Mouse (Mus musculus) stomach, embryonic 14.5 days (tissue): ENCODE results near the gene Tifab. TPM values are rescaled to one million over a fixed set of nuclear protein-coding genes. Genes with fewer than 3 reads are reported as not detected.
A peak's percentile ranks its signal among the peaks of the same experiment; 100 is the strongest.

Source experiments
- ATAC-seq: fragments of 200-750 bp; cut with Nextera tagmentation; 2 replicates; pipeline ENCODE4 v1.8.0; 2017; ENCODE audit warnings: low read depth, moderate TSS enrichment; ENCODE audit not compliant: insufficient number of reproducible peaks, insufficient read depth, low FRiP score
- H3K27ac ChIP-seq: fragments of 300-500 bp; sonication (generic); 2 replicates; pipeline ENCODE4 v1.5.1; 2014; ENCODE audit warnings: mild to moderate bottlenecking, low read length, moderate library complexity, mixed read lengths
- H3K27me3 ChIP-seq: fragments of 300-500 bp; sonication (generic); 2 replicates; pipeline ENCODE4 v1.6.1; 2014; ENCODE audit warnings: low read length, control low read depth, mixed read lengths; ENCODE audit not compliant: control insufficient read depth, insufficient read depth
- H3K36me3 ChIP-seq: fragments of 300-500 bp; sonication (generic); 2 replicates; pipeline ENCODE4 v1.6.1; 2014; ENCODE audit warnings: mild to moderate bottlenecking, control low read depth, low read length, moderate library complexity, mixed read lengths; ENCODE audit not compliant: control insufficient read depth, insufficient read depth
- H3K4me1 ChIP-seq: fragments of 300-500 bp; sonication (generic); 2 replicates; pipeline ENCODE4 v1.6.1; 2014; ENCODE audit warnings: low read length, control low read depth, mixed read lengths; ENCODE audit not compliant: control insufficient read depth, insufficient read depth
- H3K4me2 ChIP-seq: fragments of 300-500 bp; sonication (generic); replicated peaks from 2 replicates; pipeline ENCODE4 v1.6.1; 2014; ENCODE audit warnings: low read depth, low read length, control low read depth
- H3K4me3 ChIP-seq: fragments of 300-500 bp; sonication (generic); 2 replicates; pipeline ENCODE4 v1.5.1; 2014; ENCODE audit warnings: low read depth, low read length, control low read depth
- H3K9ac ChIP-seq: fragments of 300-500 bp; sonication (generic); replicated peaks from 2 replicates; pipeline ENCODE4 v1.6.1; 2014; ENCODE audit warnings: low read depth, mild to moderate bottlenecking, control low read depth, low read length, moderate library complexity, mixed read lengths
- H3K9me3 ChIP-seq: fragments of 300-500 bp; sonication (generic); 2 replicates; pipeline ENCODE4 v1.6.1; 2016; ENCODE audit warnings: low read depth, low read length, control low read depth; ENCODE audit not compliant: control insufficient read depth
- WGBS: fragments of 180-500 bp; shearing (Covaris S2); extraction: QIAGEN DNeasy Blood & Tissue Kit; methylation state at CpG from one replicate; pipeline ENCODE4 v1.1.7; 2014; 5-methylcytosine and 5-hydroxymethylcytosine counted together
- polyA plus RNA-seq: library from polyadenylated mRNA; unstranded; fragments of >200 nt; fragmentation: Nextera tagmentation; extraction: Ambion mirVana; gene quantifications from 2 replicates; pipeline ENCODE4 v1.2.1, GENCODE M21; 2014

Gene Tifab
- polyA plus RNA-seq, 1 experiment from 2014 or later = 1.2 TPM

- WGBS = 51% methylated on average over 6 of the region's 6 CpGs
- no peaks in the 10 kb centered on the region for H3K36me3 ChIP-seq
- H3K27ac ChIP-seq = no peak overlapping the region
- ATAC-seq = no peak
- no peak overlapping the region for H3K4me3 ChIP-seq
- H3K27me3 ChIP-seq = no peaks in the 10 kb centered on the region
- H3K9me3 ChIP-seq = no peaks in the 10 kb centered on the region
- H3K4me2 ChIP-seq = no peak overlapping the region
- H3K9ac ChIP-seq = no peak overlapping the region
- peaks cover 20% of the 10 kb centered on the region for H3K4me1 ChIP-seq
These were observed 39.4 kb downstream of the Tifab start for GRCm38 (mm10) chr13:56139167-56139751.

DNA sequence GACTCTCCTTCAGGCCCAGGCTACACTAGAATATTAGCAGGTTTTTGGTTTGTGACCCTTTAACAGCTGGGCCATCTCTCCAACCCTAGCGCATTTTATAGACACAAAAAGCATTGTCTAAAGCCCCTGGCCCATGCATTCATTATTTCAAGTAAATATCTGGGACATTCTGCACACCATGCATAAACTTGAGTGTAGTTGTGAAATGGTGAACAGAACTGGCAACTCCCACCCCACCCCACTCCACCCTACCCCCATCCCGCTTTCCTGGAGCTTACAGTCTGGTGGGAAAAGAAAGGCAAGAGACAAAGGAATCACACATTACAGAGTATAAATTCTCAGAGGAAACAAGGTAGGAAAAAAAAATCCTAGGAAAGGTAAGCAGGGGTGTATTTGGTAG lies 42.5 kb downstream of the Tifab start, which contains the start of gene H2afy:
TSS of gene H2afy (minus strand) at position 162 of the 400 bp plus-strand sequence.
- ATAC-seq = no peak
- Histone ChIP-seq H3K4me3 (peak within 1 kb of the TSS; percentile 98), H3K27ac (peak within 1 kb of the TSS; percentile 93), H3K4me1 (peaks cover 24% of the 10 kb centered on the region), H3K9me3 (no peaks in the 10 kb centered on the region), H3K4me2 (peak within 1 kb of the TSS; percentile 79), H3K36me3 (no peaks in the 10 kb centered on the region), H3K27me3 (no peaks in the 10 kb centered on the region), H3K9ac (peak within 1 kb of the TSS; percentile 99)
- 61% methylated on average over 2 of the region's 2 CpGs for WGBS

GRCm38 (mm10) chr13:56135231-56136052 lies 43.2 kb downstream of the Tifab start:
- ATAC-seq = peak; percentile 82

GRCm38 (mm10) chr13:56134631-56135181 lies 44.0 kb downstream of the Tifab start:
- H3K36me3 ChIP-seq = peaks cover 9% of the 10 kb centered on the region; the same call in 1 of the 2 replicates
- WGBS = 1% methylated on average over 50 of the region's 50 CpGs
- ATAC-seq = no peak

More at GRCm38 (mm10) chr13:56135231-56136052, 43.2 kb downstream of the Tifab start:
- Histone ChIP-seq H3K9me3 (no peaks in the 10 kb centered on the region), H3K4me3 (peak overlapping the region; percentile 98), H3K4me1 (peaks cover 24% of the 10 kb centered on the region), H3K27me3 (no peaks in the 10 kb centered on the region), H3K4me2 (peak overlapping the region; percentile 79), H3K36me3 (peaks cover 2% of the 10 kb centered on the region; the same call in 1 of the 2 replicates), H3K27ac (peak overlapping the region; percentile 93), H3K9ac (peak overlapping the region; percentile 99)
- under 1% methylated on average over 76 of the region's 89 CpGs for WGBS

DNA sequence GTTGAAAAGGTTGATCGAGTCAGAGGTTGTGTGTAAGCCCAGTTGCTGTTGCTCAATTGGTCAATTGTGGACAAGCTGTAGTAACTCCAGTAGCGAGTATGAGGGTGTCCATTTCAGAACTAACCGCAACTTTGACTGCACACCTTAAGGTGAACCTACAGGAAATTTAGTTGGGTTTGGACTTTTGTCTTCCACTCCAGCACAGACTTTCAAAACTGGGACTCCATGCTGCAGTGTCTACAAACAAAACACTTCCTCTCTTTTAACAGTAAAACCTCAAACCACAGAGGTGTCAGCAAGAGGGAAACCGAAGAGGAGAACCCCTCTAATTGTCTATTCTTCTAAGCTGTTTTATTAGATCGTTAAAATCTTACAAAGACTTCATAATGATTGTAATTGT lies 44.7 kb downstream of the Tifab start:
- Histone ChIP-seq H3K27ac (peak overlapping the region; percentile 93; the same call in 1 of the 2 replicates), H3K4me1 (peaks cover 24% of the 10 kb centered on the region), H3K4me3 (peak overlapping the region; percentile 98), H3K9ac (peak overlapping the region; percentile 99), H3K9me3 (no peaks in the 10 kb centered on the region), H3K27me3 (no peaks in the 10 kb centered on the region), H3K4me2 (peak overlapping the region; percentile 79), H3K36me3 (peaks cover 9% of the 10 kb centered on the region; the same call in 1 of the 2 replicates)
- no peak for ATAC-seq
- WGBS = 41% methylated on average over 5 of the region's 5 CpGs

More at GRCm38 (mm10) chr13:56134631-56135181, 44.0 kb downstream of the Tifab start:
- H3K9ac ChIP-seq = peak overlapping the region; percentile 99
- no peaks in the 10 kb centered on the region for H3K27me3 ChIP-seq
- H3K27ac ChIP-seq = peak overlapping the region; percentile 93
- peak overlapping the region; percentile 79 for H3K4me2 ChIP-seq
- H3K4me3 ChIP-seq = peak overlapping the region; percentile 98
- peaks cover 24% of the 10 kb centered on the region for H3K4me1 ChIP-seq
- no peaks in the 10 kb centered on the region for H3K9me3 ChIP-seq

DNA sequence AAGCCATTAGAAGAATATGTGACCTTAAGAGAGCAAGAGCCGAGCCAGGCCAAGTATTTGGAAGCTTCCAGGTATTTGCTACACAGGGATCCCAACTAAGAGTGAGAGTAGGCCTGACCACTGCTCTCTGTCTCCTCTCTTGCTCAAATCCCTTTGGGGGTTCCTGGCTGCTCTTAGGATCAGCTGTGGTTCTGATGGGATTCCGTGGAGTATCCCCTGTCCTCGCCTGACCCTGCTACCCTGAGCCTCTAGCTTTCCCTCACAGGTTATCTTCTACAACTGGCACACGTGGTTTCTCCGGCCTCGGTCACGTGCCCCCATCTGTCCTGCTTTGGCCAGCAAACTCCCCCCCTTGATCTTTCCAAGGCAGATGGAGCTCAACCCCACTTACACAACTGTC lies 45.7 kb downstream of the Tifab start:
- H3K27ac ChIP-seq = no peak overlapping the region
- peak overlapping the region; percentile 79; the same call in 1 of the 2 replicates for H3K4me2 ChIP-seq
- H3K9ac ChIP-seq = no peak overlapping the region; the same call in 1 of the 2 replicates
- 0 out of 2 replicates have a peak overlapping the region, but pooled peaks have one; percentile 98 for H3K4me3 ChIP-seq
- H3K36me3 ChIP-seq = peaks cover 14% of the 10 kb centered on the region
- no peaks in the 10 kb centered on the region for H3K27me3 ChIP-seq
- 72% methylated on average over 7 of the region's 7 CpGs for WGBS
- ATAC-seq = no peak
- H3K4me1 ChIP-seq = peaks cover 24% of the 10 kb centered on the region
- H3K9me3 ChIP-seq = no peaks in the 10 kb centered on the region

DNA sequence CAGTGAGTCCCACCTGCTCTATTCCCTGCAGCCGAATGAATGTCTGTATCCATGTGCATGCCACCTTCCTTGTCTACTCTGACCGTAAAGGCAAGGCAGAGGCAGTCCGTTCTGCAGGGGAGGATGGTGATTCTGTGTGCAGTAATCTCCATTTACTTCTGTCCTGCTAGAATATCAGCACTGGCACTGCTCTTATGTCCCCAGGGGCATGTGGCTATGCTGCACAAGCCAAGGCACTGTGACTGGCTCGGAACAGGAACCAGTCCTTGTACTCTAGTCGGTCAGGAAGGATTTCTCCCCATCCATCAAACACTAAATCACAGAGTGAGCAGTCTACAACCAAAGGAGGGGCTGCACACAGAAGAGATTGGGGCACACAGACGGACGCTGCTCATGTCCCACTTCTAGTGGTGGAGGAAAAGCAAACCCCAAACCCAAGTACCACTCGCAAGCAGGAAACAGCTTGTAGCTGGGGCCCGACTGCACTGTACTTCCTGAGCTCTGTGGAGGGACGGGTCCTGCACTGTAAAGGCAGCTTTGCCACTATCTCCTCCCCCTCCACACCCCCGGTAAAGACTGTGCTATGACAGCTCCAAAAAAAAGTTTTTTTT lies 46.3 kb downstream of the Tifab start:
- no peaks in the 10 kb centered on the region for H3K9me3 ChIP-seq
- peaks cover 24% of the 10 kb centered on the region for H3K4me1 ChIP-seq
- WGBS = 72% methylated on average over 11 of the region's 11 CpGs
- H3K9ac ChIP-seq = no peak overlapping the region
- peak overlapping the region; percentile 79; the same call in 1 of the 2 replicates for H3K4me2 ChIP-seq
- H3K27ac ChIP-seq = no peak overlapping the region
- ATAC-seq = no peak
- peaks cover 19% of the 10 kb centered on the region for H3K36me3 ChIP-seq
- no peaks in the 10 kb centered on the region for H3K27me3 ChIP-seq
- no peak overlapping the region for H3K4me3 ChIP-seq

DNA sequence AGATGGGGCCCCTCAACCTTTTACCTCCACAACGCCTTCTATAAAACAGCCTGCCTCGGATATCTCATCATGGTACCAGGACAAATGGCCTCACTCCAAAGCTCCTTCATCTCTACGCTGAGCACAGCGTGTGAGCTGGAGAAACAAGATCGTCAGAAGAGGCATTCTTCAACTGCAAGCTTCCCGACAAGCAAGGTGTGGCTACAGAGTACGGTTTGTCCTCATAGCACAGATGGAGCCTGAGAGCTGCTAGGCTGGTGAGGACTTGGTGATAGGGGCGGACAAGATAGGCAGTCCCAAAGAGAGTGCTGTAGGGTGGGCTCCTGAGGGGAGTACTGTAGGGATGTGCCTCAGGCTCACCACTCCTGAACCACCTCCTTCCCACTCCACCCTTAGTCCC lies 48.1 kb downstream of the Tifab start:
- no peak for ATAC-seq
- no peaks in the 10 kb centered on the region for H3K9me3 ChIP-seq
- 65% methylated on average over 8 of the region's 8 CpGs for WGBS
- H3K4me3 ChIP-seq = no peak overlapping the region
- no peak overlapping the region for H3K9ac ChIP-seq
- H3K4me1 ChIP-seq = peaks cover 17% of the 10 kb centered on the region
- no peak overlapping the region for H3K27ac ChIP-seq
- H3K27me3 ChIP-seq = no peaks in the 10 kb centered on the region
- H3K4me2 ChIP-seq = no peak overlapping the region
- peaks cover 36% of the 10 kb centered on the region for H3K36me3 ChIP-seq
